Mouse (Mus musculus) myocyte (in vitro differentiated cells): ENCODE data around the gene Ercc5. TPM values are rescaled to one million over a fixed set of nuclear protein-coding genes. Genes with fewer than 3 reads are reported as not detected.
A peak's percentile ranks its signal among the peaks of the same experiment; 100 is the strongest.

Source experiments
- H3K27me3 ChIP-seq: one replicate; pipeline ENCODE4 v1.6.1; 2011; ENCODE audit not compliant: control insufficient read depth, insufficient read depth, insufficient read length
- H3K36me3 ChIP-seq: one replicate; pipeline ENCODE4 v1.6.1; 2011; ENCODE audit not compliant: control insufficient read depth, insufficient read depth
- H3K4me2 ChIP-seq: one replicate; pipeline ENCODE4 v1.6.1; 2011; ENCODE audit warnings: low read depth, control low read depth
- H3K4me3 ChIP-seq: one replicate; pipeline ENCODE4 v1.5.1; 2011; ENCODE audit warnings: mild to moderate bottlenecking, control low read depth, moderate library complexity
- H3K79me2 ChIP-seq: one replicate; pipeline ENCODE4 v1.6.1; 2011; ENCODE audit not compliant: control insufficient read depth, insufficient read depth
- H3ac ChIP-seq: one replicate; pipeline ENCODE4 v1.6.1; 2011; ENCODE audit not compliant: control insufficient read depth, insufficient read length
- CEBPB ChIP-seq: IDR thresholded peaks from 2 replicates; pipeline ENCODE4 v1.6.1; 2011; ENCODE audit warnings: mild to moderate bottlenecking, moderate library complexity; ENCODE audit not compliant: poor library complexity, insufficient read depth, severe bottlenecking
- E2F4 ChIP-seq: IDR thresholded peaks from one replicate; pipeline ENCODE4 v1.6.1; 2011; ENCODE audit warnings: mild to moderate bottlenecking, control low read depth, moderate library complexity; ENCODE audit not compliant: insufficient read depth
- MAX ChIP-seq: IDR thresholded peaks from one replicate; pipeline ENCODE4 v1.6.1; 2011; ENCODE audit warnings: low read depth, mild to moderate bottlenecking, control low read depth
- MYOD1 ChIP-seq, 3 experiments: IDR thresholded peaks; one replicate each; pipeline ENCODE4 v1.6.1; 2011; ENCODE audit warnings: control low read depth in 2 of 3, low read depth in 2 of 3, mild to moderate bottlenecking in 2 of 3, moderate library complexity in 1 of 3; ENCODE audit not compliant: insufficient read length in 2 of 3, control insufficient read depth in 1 of 3
- MYOG ChIP-seq, 3 experiments: IDR thresholded peaks; one replicate each; pipeline ENCODE4 v1.6.1; 2011; ENCODE audit warnings: control low read depth in 2 of 3, low read depth in 2 of 3, mild to moderate bottlenecking in 2 of 3; ENCODE audit not compliant: insufficient read length in 2 of 3, control insufficient read depth in 1 of 3, insufficient read depth in 1 of 3
- POLR2A ChIP-seq: IDR thresholded peaks from one replicate; pipeline ENCODE4 v1.6.1; 2011; ENCODE audit warnings: low read depth, mild to moderate bottlenecking, control low read depth, moderate library complexity; ENCODE audit not compliant: insufficient read length
- POLR2AphosphoS2 ChIP-seq: IDR thresholded peaks from one replicate; pipeline ENCODE4 v1.6.1; 2011; ENCODE audit warnings: low read depth, control low read depth; ENCODE audit not compliant: insufficient read length
- REST ChIP-seq: IDR thresholded peaks from one replicate; pipeline ENCODE4 v1.6.1; 2011; ENCODE audit warnings: mild to moderate bottlenecking, control low read depth, moderate library complexity; ENCODE audit not compliant: insufficient read depth, insufficient read length
- SRF ChIP-seq: IDR thresholded peaks from one replicate; pipeline ENCODE4 v1.6.1; 2011; ENCODE audit warnings: low read depth; ENCODE audit not compliant: control insufficient read depth, insufficient read length
- TCF12 ChIP-seq: IDR thresholded peaks from one replicate; pipeline ENCODE4 v1.6.1; 2011; ENCODE audit warnings: mild to moderate bottlenecking, control low read depth; ENCODE audit not compliant: poor library complexity, insufficient read depth, severe bottlenecking
- TCF3 ChIP-seq: IDR thresholded peaks from one replicate; pipeline ENCODE4 v1.6.1; 2011; ENCODE audit warnings: low read depth, control low read depth; ENCODE audit not compliant: insufficient read length
- USF1 ChIP-seq: IDR thresholded peaks from one replicate; pipeline ENCODE4 v1.6.1; 2011; ENCODE audit warnings: low read depth, mild to moderate bottlenecking, control low read depth, moderate library complexity
- polyA plus RNA-seq: library from polyadenylated mRNA; unstranded; fragments of >200 nt; fragmentation: generic; extraction: Trizol; gene quantifications from one replicate; pipeline ENCODE4 v1.2.1, GENCODE M21; 2012; ENCODE audit warnings: missing spikeins

Ercc5 gene
- polyA plus RNA-seq, 1 experiment: 5.1 TPM

- peaks cover 12% of the 10 kb centered on the region for H3K79me2 ChIP-seq
- TF ChIP-seq POLR2AphosphoS2 (no peak), POLR2A (no peak), SRF (no peak), E2F4 (no peak), MYOG (IDR thresholded peaks at IDR 0.05; ENCODE audit: control insufficient read depth in 1 of 3, insufficient read depth in 1 of 3, insufficient read length in 2 of 3, low read depth in 2 of 3) (no peak), REST (no peak), TCF3 (no peak), USF1 (no peak), CEBPB (no peak), MYOD1 (IDR thresholded peaks at IDR 0.05; ENCODE audit: control insufficient read depth in 1 of 3, insufficient read length in 2 of 3, low read depth in 2 of 3) (no peak), MAX (no peak), TCF12 (no peak)
- no peak overlapping the region for H3K4me3 ChIP-seq
- no peak overlapping the region for H3ac ChIP-seq
- H3K27me3 ChIP-seq: no peaks in the 10 kb centered on the region
- no peak overlapping the region for H3K4me2 ChIP-seq
- H3K36me3 ChIP-seq: peaks cover 5% of the 10 kb centered on the region
Observed at GRCm38 (mm10) chr1:44125590-44125989, 22.0 kb upstream of the Ercc5 start.

- TF ChIP-seq TCF3 (no peak), CEBPB (no peak), REST (no peak), SRF (no peak), MYOG (IDR thresholded peaks at IDR 0.05; ENCODE audit: control insufficient read depth in 1 of 3, insufficient read depth in 1 of 3, insufficient read length in 2 of 3, low read depth in 2 of 3) (no peak), MAX (no peak), USF1 (no peak), POLR2AphosphoS2 (no peak), MYOD1 (IDR thresholded peaks at IDR 0.05; ENCODE audit: control insufficient read depth in 1 of 3, insufficient read length in 2 of 3, low read depth in 2 of 3) (no peak), E2F4 (no peak), POLR2A (no peak), TCF12 (no peak)
- Histone ChIP-seq H3K4me2 (no peak overlapping the region), H3K36me3 (peaks cover 26% of the 10 kb centered on the region), H3ac (no peak overlapping the region), H3K27me3 (no peaks in the 10 kb centered on the region), H3K79me2 (peaks cover 2% of the 10 kb centered on the region), H3K4me3 (no peak overlapping the region)
Observed at GRCm38 (mm10) chr1:44129929-44130581, 17.5 kb upstream of the Ercc5 start.

GRCm38 (mm10) chr1:44140232-44140631 lies 7.3 kb upstream of the Ercc5 start:
- H3ac ChIP-seq: no peak overlapping the region
- peaks cover 24% of the 10 kb centered on the region for H3K36me3 ChIP-seq
- H3K4me3 ChIP-seq: no peak overlapping the region
- no peak overlapping the region for H3K4me2 ChIP-seq
- H3K27me3 ChIP-seq: no peaks in the 10 kb centered on the region
- H3K79me2 ChIP-seq: no peaks in the 10 kb centered on the region
- TF ChIP-seq E2F4: no peak
- no peak for TF ChIP-seq MYOG (IDR thresholded peaks at IDR 0.05; ENCODE audit: control insufficient read depth in 1 of 3, insufficient read depth in 1 of 3, insufficient read length in 2 of 3, low read depth in 2 of 3)
- TF ChIP-seq MYOD1 (IDR thresholded peaks at IDR 0.05; ENCODE audit: control insufficient read depth in 1 of 3, insufficient read length in 2 of 3, low read depth in 2 of 3): no peak
- no peak for TF ChIP-seq MAX
- TF ChIP-seq USF1: no peak
- no peak for TF ChIP-seq POLR2A
- TF ChIP-seq TCF12: no peak
- TF ChIP-seq TCF3: no peak
- no peak for TF ChIP-seq CEBPB

- peaks cover 24% of the 10 kb centered on the region for H3K36me3 ChIP-seq
- no peak overlapping the region for H3K4me2 ChIP-seq
- no peaks in the 10 kb centered on the region for H3K79me2 ChIP-seq
- TF ChIP-seq TCF3: no peak
- TF ChIP-seq CEBPB: no peak
- no peak for TF ChIP-seq USF1
- TF ChIP-seq SRF: no peak
- no peak for TF ChIP-seq POLR2A
- no peak for TF ChIP-seq REST
- TF ChIP-seq MYOG (IDR thresholded peaks at IDR 0.05; ENCODE audit: control insufficient read depth in 1 of 3, insufficient read depth in 1 of 3, insufficient read length in 2 of 3, low read depth in 2 of 3): no peak
- TF ChIP-seq TCF12: no peak
- no peak for TF ChIP-seq E2F4
- no peak for TF ChIP-seq MYOD1 (IDR thresholded peaks at IDR 0.05; ENCODE audit: control insufficient read depth in 1 of 3, insufficient read length in 2 of 3, low read depth in 2 of 3)
- TF ChIP-seq MAX: no peak
- no peak overlapping the region for H3ac ChIP-seq
- H3K4me3 ChIP-seq: no peak overlapping the region
- no peaks in the 10 kb centered on the region for H3K27me3 ChIP-seq
Observed at GRCm38 (mm10) chr1:44142747-44143146, 4.8 kb upstream of the Ercc5 start.

- Histone ChIP-seq H3K4me3 (peak overlapping the region; percentile 67), H3K36me3 (peaks cover 3% of the 10 kb centered on the region), H3K4me2 (peak overlapping the region; percentile 98), H3K27me3 (no peaks in the 10 kb centered on the region), H3ac (peak overlapping the region; percentile 61), H3K79me2 (peaks cover 9% of the 10 kb centered on the region)
- no peak for TF ChIP-seq TCF12
- TF ChIP-seq SRF: no peak
- TF ChIP-seq POLR2A: no peak
- TF ChIP-seq MAX: no peak
- no peak for TF ChIP-seq REST
- no peak for TF ChIP-seq E2F4
- TF ChIP-seq TCF3: no peak
- no peak for TF ChIP-seq USF1
- TF ChIP-seq CEBPB: no peak
- TF ChIP-seq POLR2AphosphoS2: no peak
Observed at GRCm38 (mm10) chr1:44148706-44149105, 1.2 kb downstream of the Ercc5 start.
